Mouse (Mus musculus): ENCODE measurements around the gene Batf. TPM values are rescaled to one million over a fixed set of nuclear protein-coding genes. Genes with fewer than 3 reads are reported as not detected.

Gene Batf
- total RNA-seq, 2 experiments from 2014 or later, result 0.61 TPM; not detected in 1

Other genes with a start within 250 kb of the Batf start
- 25.2 and 32.7 TPM in 2 replicates for gene Fos, start 212.8 kb upstream of the Batf start, total RNA-seq (2015; ENCODE audit: low replicate concordance)
- gene Fos, start 212.8 kb upstream of the Batf start, total RNA-seq (2017; ENCODE audit: low replicate concordance), result 14.2 and 21.3 TPM in 2 replicates
- gene Jdp2, start 87.6 kb upstream of the Batf start, total RNA-seq (2015; ENCODE audit: low replicate concordance), result 0.84 and 6.5 TPM in 2 replicates
- gene Jdp2, start 87.6 kb upstream of the Batf start, total RNA-seq (2017; ENCODE audit: low replicate concordance), result 1.8 and 4.9 TPM in 2 replicates
- not detected in 2 replicates for gene Flvcr2, start 59.9 kb downstream of the Batf start, total RNA-seq (2015; ENCODE audit: low replicate concordance)
- gene Flvcr2, start 59.9 kb downstream of the Batf start, total RNA-seq (2017; ENCODE audit: low replicate concordance), result not detected in 2 replicates
- gene Erg28, start 137.9 kb downstream of the Batf start, total RNA-seq (2015; ENCODE audit: low replicate concordance), result 41.8 and 49.5 TPM in 2 replicates
- 20.9 and 24.5 TPM in 2 replicates for gene Erg28, start 137.9 kb downstream of the Batf start, total RNA-seq (2017; ENCODE audit: low replicate concordance)
- gene Ttll5, start 138.0 kb downstream of the Batf start, total RNA-seq (2015; ENCODE audit: low replicate concordance), result 38.9 and 57.8 TPM in 2 replicates
- 28.6 and 52.0 TPM in 2 replicates for gene Ttll5, start 138.0 kb downstream of the Batf start, total RNA-seq (2017; ENCODE audit: low replicate concordance)

All from erythroid progenitor cell, adult 5-6 weeks (primary cell).